Mouse (Mus musculus): ENCODE measurements at regions not wholly inside any gene's neighbourhood (a gene's known extent, or its start where the extent isn't known, plus 50 kb on each side); places are given as distances from the start of the nearest gene placed in this dataset.
"Not testable (repeated sequence)": the region's sequence is repeated elsewhere in the genome, so short reads cannot be mapped to it uniquely, and the experiment has no call there.

DNA sequence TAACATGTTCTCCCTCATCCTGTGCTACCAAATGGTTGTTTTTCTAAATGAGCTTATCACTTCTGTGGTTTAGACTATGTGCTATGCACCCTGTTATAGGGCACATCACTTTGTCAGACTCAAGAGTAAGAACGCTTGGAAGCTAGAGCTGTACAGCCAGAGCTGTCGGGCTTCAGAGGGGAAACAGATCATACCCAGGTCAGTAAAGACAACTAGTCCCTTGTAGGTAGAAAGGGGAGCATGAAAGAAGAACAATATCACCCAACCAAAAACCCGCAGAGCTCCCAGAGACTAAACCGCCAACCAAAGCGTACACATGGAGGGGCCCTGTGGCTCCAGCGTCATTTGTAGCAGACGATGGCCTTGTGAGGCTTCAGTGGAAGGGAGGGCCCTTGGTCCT lies 239.0 kb upstream of the Zic4 start:
- no peak overlapping the region for H3ac ChIP-seq (ENCODE audit: control insufficient read depth, insufficient read length)
- no peak overlapping the region for H3K4me2 ChIP-seq (ENCODE audit: low read depth)
- H3K4me3 ChIP-seq = no peak overlapping the region
- no peaks in the 10 kb centered on the region for H3K79me2 ChIP-seq (ENCODE audit: control insufficient read depth, insufficient read depth)
- H3K36me3 ChIP-seq (ENCODE audit: control insufficient read depth, insufficient read depth) = no peaks in the 10 kb centered on the region
- H3K27me3 ChIP-seq (ENCODE audit: control insufficient read depth, insufficient read depth, insufficient read length) = no peaks in the 10 kb centered on the region
- TF ChIP-seq MAX (IDR thresholded peaks at IDR 0.05; ENCODE audit: low read depth) = no peak
- no peak for TF ChIP-seq POLR2A (IDR thresholded peaks at IDR 0.05; ENCODE audit: insufficient read length, low read depth)
- no peak for TF ChIP-seq CEBPB (IDR thresholded peaks at IDR 0.05; ENCODE audit: insufficient read depth, poor library complexity, severe bottlenecking)
- TF ChIP-seq SRF (IDR thresholded peaks at IDR 0.05; ENCODE audit: control insufficient read depth, insufficient read length, low read depth) = no peak
- no peak for TF ChIP-seq TCF3 (IDR thresholded peaks at IDR 0.05; ENCODE audit: insufficient read length, low read depth)
- TF ChIP-seq USF1 (IDR thresholded peaks at IDR 0.05; ENCODE audit: low read depth) = no peak
- TF ChIP-seq MYOG (IDR thresholded peaks at IDR 0.05; ENCODE audit: control insufficient read depth in 1 of 3, insufficient read depth in 1 of 3, insufficient read length in 2 of 3, low read depth in 2 of 3) = no peak

DNA sequence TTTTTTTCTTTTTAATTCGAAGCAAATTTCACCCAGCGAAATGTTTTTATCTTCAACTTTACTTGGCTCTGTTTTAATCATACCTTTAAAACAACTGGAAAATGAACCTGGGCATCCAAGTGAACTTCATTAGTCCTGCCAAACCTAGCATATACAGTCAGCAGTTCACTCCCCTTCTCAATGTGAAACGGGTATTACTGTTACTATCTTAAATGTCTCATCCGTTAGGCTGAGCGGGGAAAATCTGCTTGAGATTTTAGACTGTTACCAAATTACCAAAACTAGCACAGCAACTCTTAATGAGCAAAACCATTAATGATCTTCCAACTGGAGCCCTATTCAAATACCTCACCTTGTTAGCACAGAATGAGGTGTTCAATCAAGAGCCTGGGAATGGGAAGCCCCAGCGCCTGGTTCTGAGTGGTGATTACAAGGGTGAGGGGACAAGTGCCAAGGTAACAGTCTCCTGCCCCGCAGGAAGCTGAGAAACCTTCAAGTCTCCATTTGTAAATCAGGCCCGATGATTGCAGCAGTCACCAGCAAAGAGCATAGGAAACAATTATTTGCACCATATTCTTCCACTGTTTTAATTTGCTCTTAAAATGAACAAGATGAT lies 235.5 kb upstream of the Zic4 start:
- Histone ChIP-seq H3K79me2 (ENCODE audit: control insufficient read depth, insufficient read depth) (no peaks in the 10 kb centered on the region), H3K4me2 (ENCODE audit: low read depth) (no peak overlapping the region), H3ac (ENCODE audit: control insufficient read depth, insufficient read length) (no peak overlapping the region), H3K36me3 (ENCODE audit: control insufficient read depth, insufficient read depth) (no peaks in the 10 kb centered on the region), H3K27me3 (ENCODE audit: control insufficient read depth, insufficient read depth, insufficient read length) (no peaks in the 10 kb centered on the region), H3K4me3 (no peak overlapping the region)
- TF ChIP-seq SRF (IDR thresholded peaks at IDR 0.05; ENCODE audit: control insufficient read depth, insufficient read length, low read depth) = no peak
- no peak for TF ChIP-seq E2F4 (IDR thresholded peaks at IDR 0.05; ENCODE audit: insufficient read depth)
- no peak for TF ChIP-seq TCF12 (IDR thresholded peaks at IDR 0.05; ENCODE audit: insufficient read depth, poor library complexity, severe bottlenecking)
- no peak for TF ChIP-seq TCF3 (IDR thresholded peaks at IDR 0.05; ENCODE audit: insufficient read length, low read depth)
- TF ChIP-seq MYOG (IDR thresholded peaks at IDR 0.05; ENCODE audit: control insufficient read depth in 1 of 3, insufficient read depth in 1 of 3, insufficient read length in 2 of 3, low read depth in 2 of 3) = no peak
- TF ChIP-seq POLR2AphosphoS2 (IDR thresholded peaks at IDR 0.05; ENCODE audit: insufficient read length, low read depth) = no peak
- no peak for TF ChIP-seq MAX (IDR thresholded peaks at IDR 0.05; ENCODE audit: low read depth)
- no peak for TF ChIP-seq CEBPB (IDR thresholded peaks at IDR 0.05; ENCODE audit: insufficient read depth, poor library complexity, severe bottlenecking)
- TF ChIP-seq POLR2A (IDR thresholded peaks at IDR 0.05; ENCODE audit: insufficient read length, low read depth) = no peak
- no peak for TF ChIP-seq MYOD1 (IDR thresholded peaks at IDR 0.05; ENCODE audit: control insufficient read depth in 1 of 3, insufficient read length in 2 of 3, low read depth in 2 of 3)
- TF ChIP-seq REST (IDR thresholded peaks at IDR 0.05; ENCODE audit: insufficient read depth, insufficient read length) = no peak
- TF ChIP-seq USF1 (IDR thresholded peaks at IDR 0.05; ENCODE audit: low read depth) = no peak

DNA sequence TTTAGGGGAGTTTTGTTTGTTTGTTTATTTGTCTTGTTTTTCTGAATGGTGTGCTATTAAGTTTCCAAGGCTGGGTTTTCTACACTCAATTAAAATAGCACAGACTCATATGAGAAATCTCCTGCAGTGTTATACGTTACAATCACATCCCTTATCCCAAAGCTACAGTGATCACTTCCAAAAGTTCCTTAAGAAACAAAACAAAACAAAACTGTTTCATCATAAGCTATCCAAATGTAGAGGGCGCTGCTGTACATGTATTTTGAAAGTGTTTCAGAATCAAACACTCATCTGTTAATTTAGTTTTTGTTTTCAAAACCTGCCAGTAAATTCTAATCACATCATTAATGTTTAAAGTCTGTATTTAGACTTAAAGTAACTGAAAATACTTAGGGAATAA lies 233.7 kb upstream of the Zic4 start:
- H3K36me3 ChIP-seq (ENCODE audit: control insufficient read depth, insufficient read depth); H3K4me2 ChIP-seq (ENCODE audit: low read depth); H3K4me3 ChIP-seq; H3K79me2 ChIP-seq (ENCODE audit: control insufficient read depth, insufficient read depth); H3K27me3 ChIP-seq (ENCODE audit: control insufficient read depth, insufficient read depth, insufficient read length); H3ac ChIP-seq (ENCODE audit: control insufficient read depth, insufficient read length): not testable (repeated sequence)

DNA sequence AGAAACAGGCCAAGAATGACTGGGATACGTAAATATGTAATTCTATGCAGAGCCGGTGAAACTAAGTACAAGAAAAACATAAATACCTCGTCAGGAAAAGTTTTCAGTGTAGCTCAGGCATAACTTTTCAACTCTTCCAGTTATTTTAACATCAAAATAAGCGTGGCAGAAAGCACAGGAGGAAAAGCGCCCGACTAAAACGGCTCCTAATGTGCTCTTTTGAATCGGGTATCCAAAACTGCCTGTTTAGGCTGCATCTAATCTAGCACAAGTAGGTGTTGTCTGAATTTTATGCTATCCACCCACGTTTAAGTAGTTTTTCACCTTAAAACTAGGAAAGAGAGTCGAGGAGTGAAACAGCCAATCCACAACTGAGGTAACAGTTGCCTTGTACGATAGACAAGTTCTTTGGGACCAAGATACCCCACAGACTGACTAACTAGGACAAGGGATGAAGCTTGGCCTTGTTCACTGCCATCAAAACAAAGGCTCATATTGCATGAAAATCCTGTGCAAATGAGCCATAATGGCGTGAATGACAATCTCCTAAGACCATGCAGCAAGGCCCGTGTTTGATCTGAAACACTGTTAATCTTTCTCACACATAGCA lies 232.0 kb upstream of the Zic4 start:
- TF ChIP-seq POLR2AphosphoS2 (IDR thresholded peaks at IDR 0.05; ENCODE audit: insufficient read length, low read depth) (no peak), SRF (IDR thresholded peaks at IDR 0.05; ENCODE audit: control insufficient read depth, insufficient read length, low read depth) (no peak), REST (IDR thresholded peaks at IDR 0.05; ENCODE audit: insufficient read depth, insufficient read length) (no peak), POLR2A (IDR thresholded peaks at IDR 0.05; ENCODE audit: insufficient read length, low read depth) (no peak), TCF3 (IDR thresholded peaks at IDR 0.05; ENCODE audit: insufficient read length, low read depth) (no peak), MYOG (IDR thresholded peaks at IDR 0.05; ENCODE audit: control insufficient read depth in 1 of 3, insufficient read depth in 1 of 3, insufficient read length in 2 of 3, low read depth in 2 of 3) (no peak), CEBPB (IDR thresholded peaks at IDR 0.05; ENCODE audit: insufficient read depth, poor library complexity, severe bottlenecking) (no peak), E2F4 (IDR thresholded peaks at IDR 0.05; ENCODE audit: insufficient read depth) (no peak), TCF12 (IDR thresholded peaks at IDR 0.05; ENCODE audit: insufficient read depth, poor library complexity, severe bottlenecking) (no peak)
- no peak overlapping the region for H3K4me2 ChIP-seq (ENCODE audit: low read depth)
- no peaks in the 10 kb centered on the region for H3K36me3 ChIP-seq (ENCODE audit: control insufficient read depth, insufficient read depth)
- no peaks in the 10 kb centered on the region for H3K27me3 ChIP-seq (ENCODE audit: control insufficient read depth, insufficient read depth, insufficient read length)
- H3K4me3 ChIP-seq = no peak overlapping the region
- H3ac ChIP-seq (ENCODE audit: control insufficient read depth, insufficient read length) = no peak overlapping the region
- no peaks in the 10 kb centered on the region for H3K79me2 ChIP-seq (ENCODE audit: control insufficient read depth, insufficient read depth)

DNA sequence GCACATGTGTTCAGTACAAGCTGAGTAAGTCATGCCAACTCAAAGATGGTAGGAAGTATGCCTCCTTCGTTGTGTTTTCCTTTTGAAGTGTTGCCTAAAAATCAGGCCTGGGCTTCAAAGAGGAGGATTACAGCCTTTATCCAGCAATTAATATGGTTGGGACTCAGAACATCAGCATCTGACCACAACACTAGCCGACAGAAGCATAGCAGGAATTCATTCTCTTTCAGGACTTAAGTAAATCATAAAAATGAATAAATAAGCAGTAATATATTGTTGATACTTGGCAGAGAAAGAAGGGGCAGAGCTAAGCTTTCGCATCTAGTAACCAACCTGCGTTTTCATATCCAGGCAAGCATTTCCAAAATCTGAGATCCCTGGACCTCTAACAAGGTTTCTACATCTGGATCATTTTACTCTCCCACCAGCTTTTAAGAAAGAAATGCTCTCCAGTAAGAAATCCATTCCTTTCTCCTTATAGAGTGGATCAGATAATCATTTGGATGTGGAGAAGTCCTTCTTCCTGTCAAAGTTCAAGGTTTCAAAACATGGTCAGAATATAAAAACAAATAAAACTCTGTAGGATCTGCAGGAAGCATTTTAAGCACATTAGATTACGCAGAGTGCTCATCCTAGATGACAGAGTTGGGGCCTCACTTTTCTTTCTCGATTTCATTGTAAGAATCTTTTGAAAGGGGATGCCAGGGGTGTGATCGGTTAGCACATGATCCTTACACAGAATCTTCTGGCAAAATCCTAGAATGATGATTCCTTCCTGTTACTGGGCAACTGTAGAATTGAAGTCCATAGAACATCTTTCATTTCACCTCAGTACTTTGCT lies 230.6 kb upstream of the Zic4 start:
- no peaks in the 10 kb centered on the region for H3K36me3 ChIP-seq (ENCODE audit: control insufficient read depth, insufficient read depth)
- no peaks in the 10 kb centered on the region for H3K79me2 ChIP-seq (ENCODE audit: control insufficient read depth, insufficient read depth)
- H3K4me2 ChIP-seq (ENCODE audit: low read depth) = no peak overlapping the region
- H3ac ChIP-seq (ENCODE audit: control insufficient read depth, insufficient read length) = no peak overlapping the region
- H3K27me3 ChIP-seq (ENCODE audit: control insufficient read depth, insufficient read depth, insufficient read length) = no peaks in the 10 kb centered on the region
- TF ChIP-seq TCF3 (IDR thresholded peaks at IDR 0.05; ENCODE audit: insufficient read length, low read depth) = no peak
- no peak for TF ChIP-seq POLR2A (IDR thresholded peaks at IDR 0.05; ENCODE audit: insufficient read length, low read depth)
- H3K4me3 ChIP-seq = no peak overlapping the region
